Mouse (Mus musculus) forebrain, embryonic 15.5 days (tissue): ENCODE measurements around the gene Ccdc88b. TPM values are rescaled to one million over a fixed set of nuclear protein-coding genes. Genes with fewer than 3 reads are reported as not detected.

Experiments
- ATAC-seq: fragments of 200-750 bp; cut with Nextera tagmentation; replicated peaks from 2 replicates; pipeline ENCODE4 v1.8.0; 2017; ENCODE audit warnings: mild to moderate bottlenecking, moderate TSS enrichment, moderate library complexity
- H3K27ac ChIP-seq: fragments of 300-500 bp; sonication (generic); replicated peaks from 2 replicates; pipeline ENCODE4 v1.5.1; 2015; ENCODE audit warnings: mild to moderate bottlenecking, inconsistent platforms
- H3K27me3 ChIP-seq: fragments of 300-500 bp; sonication (generic); 2 replicates; pipeline ENCODE4 v1.6.1; 2015; ENCODE audit warnings: inconsistent platforms
- H3K36me3 ChIP-seq: fragments of 300-500 bp; sonication (generic); 2 replicates; pipeline ENCODE4 v1.6.1; 2015; ENCODE audit warnings: mild to moderate bottlenecking, inconsistent platforms
- H3K4me1 ChIP-seq: fragments of 300-500 bp; sonication (generic); 2 replicates; pipeline ENCODE4 v1.6.1; 2015; ENCODE audit warnings: inconsistent platforms
- H3K4me2 ChIP-seq: fragments of 300-500 bp; sonication (generic); replicated peaks from 2 replicates; pipeline ENCODE4 v1.6.1; 2015; ENCODE audit warnings: mild to moderate bottlenecking, inconsistent platforms
- H3K4me3 ChIP-seq: fragments of 300-500 bp; sonication (generic); 2 replicates; pipeline ENCODE4 v1.5.1; 2015; ENCODE audit warnings: mild to moderate bottlenecking, inconsistent platforms
- H3K9ac ChIP-seq: fragments of 300-500 bp; sonication (generic); replicated peaks from 2 replicates; pipeline ENCODE4 v1.6.1; 2015; ENCODE audit warnings: mild to moderate bottlenecking, inconsistent platforms
- H3K9me3 ChIP-seq: fragments of 300-500 bp; sonication (generic); 2 replicates; pipeline ENCODE4 v1.6.1; 2016; ENCODE audit warnings: inconsistent platforms
- WGBS: fragments of 180-500 bp; shearing (Covaris S2); methylation state at CpG from one replicate; pipeline ENCODE4 v1.1.7; 2015; ENCODE audit warnings: mixed read lengths; 5-methylcytosine and 5-hydroxymethylcytosine counted together
- microRNA-seq: library from miRNA; unstranded; fragments of <30 nt; microRNA quantifications from one replicate; pipeline ENCODE4, GENCODE M21; 2016
- polyA plus RNA-seq: library from polyadenylated mRNA; unstranded; fragments of >200 nt; fragmentation: Nextera tagmentation; extraction: Ambion mirVana; gene quantifications from 2 replicates; pipeline ENCODE4 v1.2.1, GENCODE M21; 2015

The Ccdc88b gene
- polyA plus RNA-seq, 1 experiment from 2014 or later: 0.71 TPM

GRCm38 (mm10) chr19:6814366-6814765, 43.6 kb downstream of the Ccdc88b start:
- Histone ChIP-seq H3K27ac (no peak overlapping the region), H3K4me3 (no peak overlapping the region), H3K4me2 (no peak overlapping the region), H3K9ac (no peak overlapping the region), H3K27me3 (no peaks in the 10 kb centered on the region), H3K9me3 (no peaks in the 10 kb centered on the region), H3K36me3 (no peaks in the 10 kb centered on the region), H3K4me1 (no peaks in the 10 kb centered on the region)
- ATAC-seq: no peak
- WGBS: 41% methylated on average over 4 of the region's 4 CpGs

Small RNAs within 50 kb of the gene (microRNA-seq; reads per million reads assigned to microRNA genes)
- gene Mir5046: not detected

Other genes with a start within 250 kb of the Ccdc88b start
- 7.1 and 7.7 TPM in 2 replicates for gene Rps6ka4, start 17.6 kb downstream of the Ccdc88b start, polyA plus RNA-seq
- 116 and 125 TPM in 2 replicates for gene Trmt112, start 51.5 kb upstream of the Ccdc88b start, polyA plus RNA-seq
- 231 and 241 TPM in 2 replicates for gene Prdx5, start 51.9 kb upstream of the Ccdc88b start, polyA plus RNA-seq
- gene Esrra, start 63.6 kb upstream of the Ccdc88b start, polyA plus RNA-seq: 20.3 and 21.2 TPM in 2 replicates
- 0.85 and 0.96 TPM in 2 replicates for gene Catsperz, start 67.2 kb upstream of the Ccdc88b start, polyA plus RNA-seq
- 1.4 and 1.8 TPM in 2 replicates for gene Kcnk4, start 76.3 kb upstream of the Ccdc88b start, polyA plus RNA-seq
- 83.7 and 83.8 TPM in 2 replicates for gene Bad, start 83.7 kb upstream of the Ccdc88b start, polyA plus RNA-seq
- 48.0 and 48.2 TPM in 2 replicates for gene Gpr137, start 84.3 kb upstream of the Ccdc88b start, polyA plus RNA-seq
- 263 and 289 TPM in 2 replicates for gene Ppp1r14b, start 116.8 kb upstream of the Ccdc88b start, polyA plus RNA-seq
- 11.2 and 11.5 TPM in 2 replicates for gene Plcb3, start 118.3 kb upstream of the Ccdc88b start, polyA plus RNA-seq
- 83.7 and 90.9 TPM in 2 replicates for gene Fkbp2, start 122.3 kb upstream of the Ccdc88b start, polyA plus RNA-seq
- gene Vegfb, start 129.4 kb upstream of the Ccdc88b start, polyA plus RNA-seq: 41.0 and 46.7 TPM in 2 replicates
- 20.3 and 22.8 TPM in 2 replicates for gene Dnajc4, start 134.4 kb upstream of the Ccdc88b start, polyA plus RNA-seq
- 18.1 and 18.2 TPM in 2 replicates for gene Nudt22, start 137.9 kb upstream of the Ccdc88b start, polyA plus RNA-seq
- gene Trpt1, start 137.9 kb upstream of the Ccdc88b start, polyA plus RNA-seq: 14.8 and 16.0 TPM in 2 replicates
- 3.6 and 3.7 TPM in 2 replicates for gene Fermt3, start 161.3 kb upstream of the Ccdc88b start, polyA plus RNA-seq
- gene Stip1, start 181.8 kb upstream of the Ccdc88b start, polyA plus RNA-seq: 243 and 245 TPM in 2 replicates
- 5.8 and 6.0 TPM in 2 replicates for gene Macrod1, start 198.6 kb upstream of the Ccdc88b start, polyA plus RNA-seq
- 14.9 and 18.9 TPM in 2 replicates for gene Flrt1, start 247.5 kb upstream of the Ccdc88b start, polyA plus RNA-seq